Mouse (Mus musculus): ENCODE measurements around the gene Anxa9. TPM values are rescaled to one million over a fixed set of nuclear protein-coding genes. Genes with fewer than 3 reads are reported as not detected.

Gene Anxa9
- polyA plus RNA-seq, 1 experiment from 2014 or later, result 0.28 TPM

DNA sequence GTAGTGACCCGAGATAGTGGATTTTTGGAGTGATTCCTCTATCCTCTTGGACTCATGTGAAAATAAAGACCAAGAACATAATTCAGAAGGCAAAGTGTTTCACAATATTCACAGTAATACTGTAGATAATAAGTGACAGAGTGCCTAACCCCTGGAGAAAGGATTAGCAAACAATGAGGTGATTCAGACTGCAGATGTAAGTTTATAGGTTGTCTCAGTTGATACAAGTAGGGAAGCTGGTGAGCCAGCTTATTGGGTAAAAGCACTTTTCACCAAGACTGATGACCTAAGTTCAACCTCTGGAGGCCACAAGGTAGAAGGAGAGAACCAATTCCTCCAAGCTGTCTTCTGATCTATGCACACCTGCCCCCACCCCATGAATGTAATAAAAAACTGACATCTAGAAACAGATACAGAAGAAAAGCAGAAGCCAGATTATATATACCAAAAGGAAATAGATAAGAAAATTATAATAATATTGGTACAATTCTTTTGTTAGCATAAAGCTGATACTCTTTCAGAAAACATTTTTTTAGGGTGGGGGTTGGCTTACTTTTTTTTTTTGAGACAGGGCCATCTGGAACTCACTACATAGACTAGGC lies 21.9 kb upstream of the Anxa9 start:
- WGBS, result 94% methylated on average over 1 of the region's 1 CpGs
- Histone ChIP-seq H3K27me3 (ENCODE audit: control insufficient read depth, insufficient read depth, low read length) (no peaks in the 10 kb centered on the region), H3K4me3 (ENCODE audit: low read depth, low read length) (no peak overlapping the region), H3K27ac (ENCODE audit: low read depth, low read length) (no peak overlapping the region), H3K36me3 (ENCODE audit: control insufficient read depth, insufficient read depth, low read length) (peaks cover 59% of the 10 kb centered on the region), H3K9ac (replicated peaks; ENCODE audit: low read depth, low read length) (no peak overlapping the region), H3K9me3 (ENCODE audit: control insufficient read depth, low read length) (no peaks in the 10 kb centered on the region), H3K4me1 (ENCODE audit: control insufficient read depth, insufficient read depth, low read length) (no peaks in the 10 kb centered on the region), H3K4me2 (ENCODE audit: low read depth, low read length) (no peak overlapping the region)
- ATAC-seq (ENCODE audit: low read depth), result no peak

DNA sequence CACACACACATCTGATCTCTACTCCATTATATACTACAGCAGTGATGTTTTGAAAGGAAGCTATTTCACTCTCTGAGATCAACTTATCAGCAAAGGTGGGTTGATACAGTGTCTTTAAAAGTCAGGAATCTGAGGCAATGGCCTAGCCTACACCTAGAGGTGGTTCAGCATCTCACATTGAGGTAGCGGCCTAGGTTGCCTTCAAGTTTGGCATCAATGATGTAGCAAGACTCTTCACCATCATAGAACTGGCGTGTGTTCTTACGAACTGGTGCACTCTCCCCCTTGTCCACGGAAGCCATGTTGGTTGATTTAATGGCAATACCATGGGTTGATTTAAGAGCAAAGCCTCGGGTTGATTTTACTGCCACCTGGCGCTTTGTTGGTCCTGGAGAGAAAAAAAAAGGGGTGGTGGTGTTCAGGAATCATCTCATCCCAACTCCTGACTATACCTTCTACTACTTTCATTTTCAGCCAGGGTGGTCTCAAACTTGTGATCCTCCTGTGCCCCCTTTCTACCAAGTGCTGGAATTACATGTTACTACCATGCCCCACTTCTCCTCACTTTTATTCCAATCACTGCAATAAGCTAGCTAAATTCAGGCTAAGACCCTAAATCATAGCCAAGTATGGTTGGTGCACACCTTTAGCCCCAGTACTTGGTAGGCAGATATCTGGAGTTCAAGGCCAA lies 17.6 kb upstream of the Anxa9 start:
- Histone ChIP-seq H3K27ac (ENCODE audit: low read depth, low read length) (no peak overlapping the region), H3K4me3 (ENCODE audit: low read depth, low read length) (no peak overlapping the region), H3K27me3 (ENCODE audit: control insufficient read depth, insufficient read depth, low read length) (no peaks in the 10 kb centered on the region), H3K36me3 (ENCODE audit: control insufficient read depth, insufficient read depth, low read length) (peaks cover 75% of the 10 kb centered on the region), H3K9ac (replicated peaks; ENCODE audit: low read depth, low read length) (no peak overlapping the region), H3K9me3 (ENCODE audit: control insufficient read depth, low read length) (no peaks in the 10 kb centered on the region), H3K4me1 (ENCODE audit: control insufficient read depth, insufficient read depth, low read length) (no peaks in the 10 kb centered on the region), H3K4me2 (ENCODE audit: low read depth, low read length) (no peak overlapping the region)
- ATAC-seq (ENCODE audit: low read depth), result no peak
- WGBS, result 94% methylated on average over 6 of the region's 6 CpGs

DNA sequence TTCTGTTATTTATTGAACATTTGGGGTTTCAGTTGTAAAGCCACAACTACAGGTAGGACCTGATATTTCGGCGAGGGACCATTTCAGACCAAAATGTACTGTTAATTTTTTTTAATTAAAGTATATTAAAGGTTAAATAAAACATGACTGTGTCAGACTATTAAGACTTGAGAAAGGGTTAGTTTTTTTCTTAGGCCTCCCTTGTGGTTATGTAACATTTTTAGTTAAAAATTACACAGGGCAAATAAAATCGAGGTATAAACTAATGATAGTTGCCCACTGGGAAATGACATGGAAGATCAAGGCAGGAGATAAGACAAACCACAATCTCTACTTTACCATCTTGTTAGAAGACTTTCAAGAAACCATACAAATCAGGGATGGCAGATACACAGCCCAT lies 16.5 kb upstream of the Anxa9 start:
- H3K9ac ChIP-seq (replicated peaks; ENCODE audit: low read depth, low read length), result no peak overlapping the region
- ATAC-seq (ENCODE audit: low read depth), result no peak
- no peak overlapping the region for H3K4me3 ChIP-seq (ENCODE audit: low read depth, low read length)
- no peaks in the 10 kb centered on the region for H3K27me3 ChIP-seq (ENCODE audit: control insufficient read depth, insufficient read depth, low read length)
- no peak overlapping the region for H3K4me2 ChIP-seq (ENCODE audit: low read depth, low read length)
- H3K27ac ChIP-seq (ENCODE audit: low read depth, low read length), result no peak overlapping the region
- H3K9me3 ChIP-seq (ENCODE audit: control insufficient read depth, low read length), result no peaks in the 10 kb centered on the region
- peaks cover 73% of the 10 kb centered on the region for H3K36me3 ChIP-seq (ENCODE audit: control insufficient read depth, insufficient read depth, low read length)
- WGBS, result 98% methylated on average over 3 of the region's 3 CpGs
- no peaks in the 10 kb centered on the region for H3K4me1 ChIP-seq (ENCODE audit: control insufficient read depth, insufficient read depth, low read length)

DNA sequence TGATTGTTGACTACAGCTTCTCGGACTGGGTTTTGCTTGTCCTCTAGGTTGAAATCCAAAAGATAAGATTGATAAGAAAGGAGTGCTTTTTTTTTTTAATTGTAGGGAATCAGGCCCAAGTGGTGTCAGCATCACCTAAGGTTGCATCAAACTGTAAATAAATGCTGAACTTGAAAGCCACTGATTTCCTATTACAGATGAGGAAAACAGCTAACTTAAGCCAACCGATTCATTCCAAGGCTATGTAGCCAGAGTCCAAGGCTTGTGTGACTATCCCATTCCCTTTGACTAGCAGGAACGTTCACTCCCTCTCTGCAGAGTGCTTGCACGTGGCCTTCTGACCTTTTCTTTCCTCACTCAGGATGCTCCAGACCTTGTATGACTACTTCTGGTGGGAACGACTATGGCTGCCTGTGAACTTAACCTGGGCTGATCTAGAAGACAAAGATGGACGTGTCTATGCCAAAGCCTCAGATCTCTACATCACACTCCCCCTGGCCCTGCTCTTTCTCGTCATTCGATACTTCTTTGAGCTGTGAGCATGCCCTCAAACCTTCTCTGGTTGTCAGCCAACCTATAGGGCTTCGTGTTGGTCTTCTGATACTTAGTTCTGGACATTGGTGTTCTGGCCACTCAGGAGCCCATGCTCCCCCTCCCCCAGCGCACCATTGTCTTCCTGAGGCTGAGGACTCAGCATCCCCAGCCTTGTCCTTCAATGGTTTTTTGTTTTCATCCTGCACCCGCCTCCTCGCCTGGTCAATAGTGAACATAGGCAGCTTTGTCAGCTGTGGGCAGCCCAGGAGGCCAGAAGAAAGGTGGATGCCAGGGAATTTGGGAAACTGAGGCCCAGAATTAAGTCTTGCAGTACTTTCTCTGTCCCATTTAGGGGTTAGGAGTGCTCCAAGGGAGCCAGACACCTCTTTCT lies 13.0 kb upstream of the Anxa9 start:
- H3K4me1 ChIP-seq (ENCODE audit: control insufficient read depth, insufficient read depth, low read length), result peaks cover 12% of the 10 kb centered on the region; the same call in 1 of the 2 replicates
- WGBS, result 78% methylated on average over 12 of the region's 12 CpGs
- H3K9ac ChIP-seq (replicated peaks; ENCODE audit: low read depth, low read length), result no peak overlapping the region
- H3K27me3 ChIP-seq (ENCODE audit: control insufficient read depth, insufficient read depth, low read length), result no peaks in the 10 kb centered on the region
- peaks cover 43% of the 10 kb centered on the region for H3K36me3 ChIP-seq (ENCODE audit: control insufficient read depth, insufficient read depth, low read length)
- no peaks in the 10 kb centered on the region for H3K9me3 ChIP-seq (ENCODE audit: control insufficient read depth, low read length)
- H3K4me2 ChIP-seq (ENCODE audit: low read depth, low read length), result no peak overlapping the region
- no peak for ATAC-seq (ENCODE audit: low read depth)
- H3K27ac ChIP-seq (ENCODE audit: low read depth, low read length), result no peak overlapping the region
- H3K4me3 ChIP-seq (ENCODE audit: low read depth, low read length), result no peak overlapping the region

DNA sequence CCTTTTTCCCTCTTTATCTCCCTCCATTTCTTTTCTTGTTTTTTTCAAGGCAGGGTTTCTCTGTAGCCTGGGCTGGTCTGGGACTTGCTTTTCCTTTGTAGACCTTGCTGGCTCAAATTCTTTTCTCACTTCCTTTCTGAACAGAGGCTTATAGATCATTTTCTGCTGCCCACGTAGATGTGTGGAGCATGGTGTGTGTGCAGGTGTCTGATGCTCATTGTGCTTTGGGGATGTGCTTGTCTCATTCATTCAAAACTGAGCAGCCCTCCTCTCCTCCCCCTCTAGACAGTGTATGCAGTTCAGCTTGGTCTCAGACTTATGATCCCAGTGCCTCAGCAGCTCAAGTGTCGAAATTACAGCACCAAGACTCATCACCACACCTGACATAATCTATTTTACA lies 12.1 kb upstream of the Anxa9 start:
- Histone ChIP-seq H3K4me2 (ENCODE audit: low read depth, low read length) (no peak overlapping the region), H3K36me3 (ENCODE audit: control insufficient read depth, insufficient read depth, low read length) (peaks cover 35% of the 10 kb centered on the region), H3K9me3 (ENCODE audit: control insufficient read depth, low read length) (no peaks in the 10 kb centered on the region), H3K27me3 (ENCODE audit: control insufficient read depth, insufficient read depth, low read length) (no peaks in the 10 kb centered on the region), H3K27ac (ENCODE audit: low read depth, low read length) (no peak overlapping the region), H3K4me3 (ENCODE audit: low read depth, low read length) (no peak overlapping the region), H3K4me1 (ENCODE audit: control insufficient read depth, insufficient read depth, low read length) (peaks cover 12% of the 10 kb centered on the region; the same call in 1 of the 2 replicates), H3K9ac (replicated peaks; ENCODE audit: low read depth, low read length) (no peak overlapping the region)
- WGBS, result 64% methylated on average over 2 of the region's 2 CpGs
- ATAC-seq (ENCODE audit: low read depth), result no peak

DNA sequence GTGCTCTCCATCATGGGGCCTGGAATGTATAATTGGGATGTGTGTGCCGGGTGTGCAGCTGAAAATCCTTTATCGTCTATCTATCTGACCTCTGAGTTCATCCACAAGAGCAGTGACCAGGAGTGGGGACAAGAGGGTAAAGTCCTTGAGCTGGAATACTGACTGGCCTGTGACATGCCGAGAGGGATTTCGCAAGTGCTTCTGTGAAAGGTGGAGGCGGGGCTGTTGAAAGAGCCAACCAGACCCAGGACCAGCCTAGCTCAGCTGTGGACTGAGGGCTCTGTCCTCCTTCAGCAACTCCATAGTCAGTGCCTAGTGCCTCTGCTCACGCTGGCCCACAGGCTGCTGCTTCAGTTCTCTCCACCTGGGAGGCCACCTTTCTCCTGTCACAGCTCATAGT lies 11.6 kb upstream of the Anxa9 start:
- no peak for ATAC-seq (ENCODE audit: low read depth)
- Histone ChIP-seq H3K4me2 (ENCODE audit: low read depth, low read length) (no peak overlapping the region), H3K9me3 (ENCODE audit: control insufficient read depth, low read length) (no peaks in the 10 kb centered on the region), H3K27me3 (ENCODE audit: control insufficient read depth, insufficient read depth, low read length) (no peaks in the 10 kb centered on the region), H3K9ac (replicated peaks; ENCODE audit: low read depth, low read length) (no peak overlapping the region), H3K4me1 (ENCODE audit: control insufficient read depth, insufficient read depth, low read length) (peaks cover 12% of the 10 kb centered on the region; the same call in 1 of the 2 replicates), H3K4me3 (ENCODE audit: low read depth, low read length) (no peak overlapping the region), H3K36me3 (ENCODE audit: control insufficient read depth, insufficient read depth, low read length) (peaks cover 29% of the 10 kb centered on the region), H3K27ac (ENCODE audit: low read depth, low read length) (no peak overlapping the region)
- WGBS, result 44% methylated on average over 6 of the region's 6 CpGs

DNA sequence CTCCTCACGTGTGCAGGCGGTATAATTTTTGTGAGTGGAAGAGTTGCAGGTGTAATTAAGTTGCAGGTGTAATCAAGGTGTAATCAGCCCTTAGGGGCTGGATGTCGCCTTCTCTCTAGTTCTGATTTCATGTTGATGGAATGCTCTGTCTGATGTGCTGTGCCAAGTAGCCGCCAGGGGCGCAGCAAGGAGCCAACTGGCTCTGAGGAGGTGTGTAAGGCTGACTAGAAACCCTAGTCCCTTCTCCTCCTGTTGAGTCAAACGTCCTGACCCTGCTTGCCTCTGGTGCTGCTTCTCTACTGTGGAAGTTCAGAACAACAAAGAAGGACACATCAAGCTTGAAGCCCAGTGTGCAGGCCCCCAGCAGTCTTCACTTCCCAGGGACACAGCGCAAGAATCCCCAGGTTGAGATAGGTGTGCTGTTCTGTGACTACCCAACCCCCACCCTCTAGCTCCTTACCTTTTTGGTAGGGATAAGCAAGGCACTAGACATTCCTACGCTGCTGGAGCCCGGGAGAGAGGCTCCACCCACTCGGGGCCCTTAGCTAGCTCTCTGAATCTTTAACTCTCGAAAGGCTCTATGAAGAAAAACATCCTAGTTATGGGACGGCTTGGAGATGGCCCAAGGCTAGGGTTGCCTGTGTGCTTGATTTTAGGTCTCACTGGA lies 10.6 kb upstream of the Anxa9 start:
- peak; percentile 29; the same call in 1 of the 2 replicates for ATAC-seq (ENCODE audit: low read depth)
- Histone ChIP-seq H3K4me1 (ENCODE audit: control insufficient read depth, insufficient read depth, low read length) (peaks cover 12% of the 10 kb centered on the region; the same call in 1 of the 2 replicates), H3K4me2 (ENCODE audit: low read depth, low read length) (no peak overlapping the region), H3K27me3 (ENCODE audit: control insufficient read depth, insufficient read depth, low read length) (no peaks in the 10 kb centered on the region), H3K4me3 (ENCODE audit: low read depth, low read length) (no peak overlapping the region), H3K36me3 (ENCODE audit: control insufficient read depth, insufficient read depth, low read length) (peaks cover 24% of the 10 kb centered on the region), H3K9ac (replicated peaks; ENCODE audit: low read depth, low read length) (no peak overlapping the region), H3K9me3 (ENCODE audit: control insufficient read depth, low read length) (no peaks in the 10 kb centered on the region), H3K27ac (ENCODE audit: low read depth, low read length) (no peak overlapping the region)
- WGBS, result 27% methylated on average over 12 of the region's 12 CpGs

DNA sequence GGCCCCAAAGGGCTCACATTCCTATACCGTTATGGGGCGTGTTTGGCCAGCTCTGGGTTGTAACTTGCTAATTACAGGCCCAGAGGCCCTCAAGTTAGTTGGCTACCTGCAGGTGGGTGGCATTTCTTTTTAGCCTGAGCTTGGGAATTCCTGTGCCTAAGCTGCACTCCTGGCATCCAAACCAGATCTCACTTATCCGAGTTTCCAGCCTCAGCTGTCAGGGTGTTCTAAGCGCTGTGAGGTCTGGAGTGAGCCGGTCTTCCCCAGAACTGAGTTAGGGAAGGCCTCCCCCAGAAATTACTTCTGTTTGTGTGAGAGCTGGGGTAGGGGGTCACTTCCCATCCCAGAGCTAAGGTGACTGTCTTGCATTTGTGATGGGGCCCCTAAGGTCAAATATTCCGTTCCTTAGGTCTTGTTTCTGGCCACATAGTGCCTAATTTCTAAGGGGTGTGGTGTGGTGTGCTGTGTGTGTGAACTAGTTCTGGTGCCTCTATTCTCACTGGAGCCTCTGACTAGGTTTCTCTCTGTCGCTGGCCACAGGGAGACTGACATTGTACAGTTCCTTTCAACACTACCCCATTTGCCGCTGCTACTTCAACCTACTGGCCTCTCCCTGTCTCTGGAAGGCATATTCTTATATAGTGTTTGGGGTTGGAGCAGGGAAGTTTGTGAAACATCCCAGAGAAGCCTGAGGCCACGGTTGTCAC lies 9.0 kb upstream of the Anxa9 start:
- 15% methylated on average over 9 of the region's 9 CpGs for WGBS
- H3K27me3 ChIP-seq (ENCODE audit: control insufficient read depth, insufficient read depth, low read length), result no peaks in the 10 kb centered on the region

More for the DNA sequence above, 9.0 kb upstream of the Anxa9 start:
- Histone ChIP-seq H3K4me3 (ENCODE audit: low read depth, low read length) (peak overlapping the region; percentile 90), H3K9me3 (ENCODE audit: control insufficient read depth, low read length) (no peaks in the 10 kb centered on the region), H3K27ac (ENCODE audit: low read depth, low read length) (peak overlapping the region; percentile 85), H3K4me2 (ENCODE audit: low read depth, low read length) (peak overlapping the region; percentile 43), H3K4me1 (ENCODE audit: control insufficient read depth, insufficient read depth, low read length) (peaks cover 12% of the 10 kb centered on the region; the same call in 1 of the 2 replicates), H3K9ac (replicated peaks; ENCODE audit: low read depth, low read length) (peak overlapping the region; percentile 99), H3K36me3 (ENCODE audit: control insufficient read depth, insufficient read depth, low read length) (peaks cover 8% of the 10 kb centered on the region)
- ATAC-seq (ENCODE audit: low read depth), result no peak

All from neural tube, embryonic 14.5 days (tissue).